Mouse (Mus musculus): Measurements from ENCODE around the gene Kif13a.

DNA sequence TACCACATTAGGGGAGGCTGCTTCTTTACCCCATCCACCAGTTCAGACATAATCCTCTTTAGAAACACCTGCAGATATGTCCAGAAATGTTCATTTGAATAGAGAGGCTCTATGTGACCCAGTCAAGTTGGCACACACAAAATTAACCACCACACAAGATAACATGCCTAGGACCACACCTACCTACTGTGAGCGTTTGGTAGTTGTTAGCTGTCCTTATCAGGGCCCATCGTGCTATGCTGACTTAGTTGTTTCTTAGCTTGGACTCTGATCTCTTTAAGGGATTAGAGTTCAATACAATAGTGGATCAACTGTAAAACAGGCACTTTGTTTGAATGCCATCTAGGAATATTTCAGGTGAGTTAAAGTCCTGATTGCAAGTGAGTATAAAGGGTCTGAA, 20.1 kb upstream of the Kif13a start:
- no peak for TF ChIP-seq CTCF (conservative IDR thresholded peaks at IDR 0.05; ENCODE audit: insufficient read depth, insufficient read length, low read depth, low read length)
- no peak for TF ChIP-seq POLR2A (IDR thresholded peaks at IDR 0.05; ENCODE audit: low read depth, low read length)
